Mouse (Mus musculus) lung, postnatal 25 days (tissue): ENCODE measurements around the gene Dock7.
A peak's percentile ranks its signal among the peaks of the same experiment; 100 is the strongest.
"Not testable (repeated sequence)": the region's sequence is repeated elsewhere in the genome, so short reads cannot be mapped to it uniquely, and the experiment has no call there.

ENCODE experiments used
- DNase-seq: peaks from one replicate; pipeline ENCODE4 v3.0.0; 2022; ENCODE audit warnings: low spot score

Dock7 gene

GRCm38 (mm10) chr4:99005574-99005973 is 115.1 kb downstream of the Dock7 start:
- no peak for DNase-seq

GRCm38 (mm10) chr4:98993491-98993890 is 127.2 kb downstream of the Dock7 start:
- DNase-seq, result peak; percentile 7

GRCm38 (mm10) chr4:98984701-98985100 is 136.0 kb downstream of the Dock7 start:
- no peak for DNase-seq

- DNase-seq, result not testable (repeated sequence)
Measured at GRCm38 (mm10) chr4:98979976-98980375, 140.7 kb downstream of the Dock7 start.

GRCm38 (mm10) chr4:98978693-98979092 is 142.0 kb downstream of the Dock7 start:
- no peak for DNase-seq

GRCm38 (mm10) chr4:98978288-98978687 is 142.4 kb downstream of the Dock7 start:
- not testable (repeated sequence) for DNase-seq

- no peak for DNase-seq
Measured at GRCm38 (mm10) chr4:98975741-98976140, 145.0 kb downstream of the Dock7 start.

- DNase-seq, result no peak
Measured at GRCm38 (mm10) chr4:98969946-98970345, 150.8 kb downstream of the Dock7 start.

- DNase-seq, result no peak
Measured at GRCm38 (mm10) chr4:98960243-98960642, 160.5 kb downstream of the Dock7 start.

GRCm38 (mm10) chr4:98955986-98956385 is 164.7 kb downstream of the Dock7 start:
- no peak for DNase-seq

- DNase-seq, result no peak
Measured at GRCm38 (mm10) chr4:98950563-98950962, 170.2 kb downstream of the Dock7 start.

GRCm38 (mm10) chr4:98938210-98938609 is 182.5 kb downstream of the Dock7 start:
- not testable (repeated sequence) for DNase-seq

GRCm38 (mm10) chr4:98936036-98936435 is 184.7 kb downstream of the Dock7 start:
- DNase-seq, result no peak

- no peak for DNase-seq
Measured at GRCm38 (mm10) chr4:98925250-98925781, 195.4 kb downstream of the Dock7 start.

GRCm38 (mm10) chr4:98924906-98925178 is 195.9 kb downstream of the Dock7 start:
- DNase-seq, result no peak

- DNase-seq, result peak; percentile 25
Measured at GRCm38 (mm10) chr4:98924071-98924905, 196.4 kb downstream of the Dock7 start.

- no peak for DNase-seq
Measured at GRCm38 (mm10) chr4:98923568-98924070, 197.1 kb downstream of the Dock7 start, which contains the start of gene Usp1. Gene Usp1, plus strand, starts transcription at chr4:98923810.

- peak; percentile 99 for DNase-seq
Measured at GRCm38 (mm10) chr4:98922643-98923567, 197.8 kb downstream of the Dock7 start.

- DNase-seq, result peak; percentile 3
Measured at GRCm38 (mm10) chr4:98922061-98922642, 198.6 kb downstream of the Dock7 start.

GRCm38 (mm10) chr4:98920896-98921295 is 199.8 kb downstream of the Dock7 start:
- DNase-seq, result no peak

GRCm38 (mm10) chr4:98918204-98918603 is 202.5 kb downstream of the Dock7 start:
- no peak for DNase-seq

- no peak for DNase-seq
Measured at GRCm38 (mm10) chr4:98917724-98918123, 203.0 kb downstream of the Dock7 start.
